Mouse (Mus musculus) T-helper 17 cell (primary cell): Measurements from ENCODE around the gene Gm17535.
"Not testable (repeated sequence)": the region's sequence is repeated elsewhere in the genome, so short reads cannot be mapped to it uniquely, and the experiment has no call there.

Experiments
- in situ Hi-C, 2 experiments: fragments of 300-600 bp; cut with MboI, MseI; formaldehyde crosslinking; loops; 1 replicate in 1 of 2; 2 replicates in 1 of 2; pipeline ENCODE4 v1.15.1; 2025; ENCODE audit warnings: high pct_unique_total_duplicates in 2 of 2

The Gm17535 gene

GRCm38 (mm10) chr9:3024912-3025467 is 9.4 kb upstream of the Gm17535 start, which contains the start of gene Gm10717:
Gene Gm10717 (plus strand): TSS chr9:3025417.
- in situ Hi-C loops, result loop anchor here in 1 of 2 experiments (5.0 kb wide), 1 partner anchor 87 kb away; no protein-coding TSS in a partner anchor

DNA sequence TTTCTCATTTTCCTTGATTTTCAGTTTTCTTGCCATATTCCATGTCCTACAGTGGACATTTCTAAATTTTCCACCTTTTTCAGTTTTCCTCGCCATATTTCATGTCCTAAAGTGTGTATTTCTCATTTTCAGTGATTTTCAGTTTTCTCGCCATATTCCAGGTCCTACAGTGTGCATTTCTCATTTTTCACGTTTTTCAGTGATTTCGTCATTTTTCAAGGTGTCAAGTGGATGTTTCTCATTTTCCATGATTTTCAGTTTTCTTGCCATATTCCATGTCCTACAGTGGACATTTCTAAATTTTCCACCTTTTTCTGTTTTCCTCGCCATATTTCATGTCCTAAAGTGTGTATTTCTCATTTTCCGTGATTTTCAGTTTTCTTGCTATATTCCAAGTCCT is 8.7 kb upstream of the Gm17535 start:
- in situ Hi-C loops, result loop anchor here in 1 of 2 experiments (5.0 kb wide), 1 partner anchor 87 kb away; no protein-coding TSS in a partner anchor

GRCm38 (mm10) chr9:3026136-3026535 is 8.3 kb upstream of the Gm17535 start:
- in situ Hi-C loops, result loop anchor here in 1 of 2 experiments (5.0 kb wide), 1 partner anchor 86 kb away; no protein-coding TSS in a partner anchor

DNA sequence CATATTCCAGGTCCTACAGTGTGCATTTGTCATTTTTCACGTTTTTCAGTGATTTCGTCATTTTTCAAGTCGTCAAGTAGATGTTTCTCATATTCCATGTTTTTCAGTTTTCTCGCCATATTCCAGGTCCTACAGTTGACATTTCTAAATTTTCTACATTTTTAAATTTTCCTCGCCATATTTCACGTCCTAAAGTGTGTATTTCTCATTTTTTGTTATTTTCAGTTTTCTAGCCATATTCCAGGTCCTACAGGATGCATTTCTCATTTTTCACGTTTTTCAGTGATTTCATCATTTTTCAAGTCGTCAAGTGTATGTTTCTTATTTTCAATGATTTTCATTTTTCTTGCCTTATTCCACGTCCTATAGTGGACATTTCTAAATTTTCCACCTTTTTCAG is 7.7 kb upstream of the Gm17535 start:
- in situ Hi-C loops, result loop anchor here in 1 of 2 experiments (5.0 kb wide), 1 partner anchor 86 kb away; no protein-coding TSS in a partner anchor

- in situ Hi-C loops, result loop anchor here in 1 of 2 experiments (5.0 kb wide), 1 partner anchor 85 kb away; no protein-coding TSS in a partner anchor
Observed at GRCm38 (mm10) chr9:3027200-3027599, 7.2 kb upstream of the Gm17535 start.

DNA sequence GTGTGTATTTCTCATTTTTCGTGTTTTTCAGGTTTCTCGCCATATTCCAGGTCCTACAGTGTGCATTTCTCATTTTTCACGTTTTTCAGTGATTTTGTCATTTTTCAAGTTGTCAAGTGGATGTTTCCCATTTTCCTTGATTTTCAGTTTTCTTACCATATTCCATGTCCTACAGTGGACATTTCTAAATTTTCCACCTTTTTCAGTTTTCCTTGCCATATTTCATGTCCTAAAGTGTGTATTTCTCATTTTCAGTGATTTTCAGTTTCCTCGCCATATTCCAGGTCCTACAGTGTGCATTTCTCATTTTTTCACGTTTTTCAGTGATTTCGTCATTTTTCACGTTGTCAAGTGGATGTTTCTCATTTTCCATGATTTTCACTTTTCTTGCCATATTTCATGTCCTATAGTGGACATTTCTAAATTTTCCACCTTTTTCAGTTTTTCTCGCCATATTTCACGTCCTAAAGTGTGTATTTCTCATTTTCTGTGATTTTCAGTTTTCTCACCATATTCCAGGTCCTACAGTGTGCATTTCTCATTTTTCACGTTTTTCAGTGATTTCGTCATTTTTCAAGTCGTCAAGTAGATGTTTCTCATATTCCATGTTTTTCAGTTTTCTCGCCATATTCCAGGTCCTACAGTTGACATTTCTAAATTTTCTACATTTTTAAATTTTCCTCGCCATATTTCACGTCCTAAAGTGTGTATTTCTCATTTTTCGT is 5.0 kb upstream of the Gm17535 start:
- in situ Hi-C loops, result loop anchor here in 1 of 2 experiments (5.0 kb wide), 1 partner anchor 83 kb away; no protein-coding TSS in a partner anchor

GRCm38 (mm10) chr9:3030677-3031318 is 3.6 kb upstream of the Gm17535 start:
- in situ Hi-C loops, result not testable (repeated sequence)

DNA sequence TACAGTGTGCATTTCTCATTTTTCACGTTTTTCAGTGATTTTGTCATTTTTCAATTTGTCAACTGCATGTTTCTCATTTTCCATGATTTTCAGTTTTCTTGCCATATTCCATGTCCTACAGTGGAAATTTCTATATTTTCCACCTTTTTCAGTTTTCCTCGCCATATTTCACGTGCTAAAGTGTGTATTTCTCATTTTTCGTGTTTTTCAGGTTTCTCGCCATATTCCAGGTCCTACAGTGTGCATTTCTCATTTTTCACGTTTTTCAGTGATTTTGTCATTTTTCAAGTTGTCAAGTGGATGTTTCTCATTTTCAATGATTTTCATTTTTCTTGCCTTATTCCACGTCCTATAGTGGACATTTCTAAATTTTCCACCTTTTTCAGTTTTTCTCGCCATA is 2.2 kb downstream of the Gm17535 start, which contains the start of gene Gm10715:
TSS of gene Gm10715 (plus strand) at position 301 of the 400 bp plus-strand sequence.
- in situ Hi-C loops, result not testable (repeated sequence)

DNA sequence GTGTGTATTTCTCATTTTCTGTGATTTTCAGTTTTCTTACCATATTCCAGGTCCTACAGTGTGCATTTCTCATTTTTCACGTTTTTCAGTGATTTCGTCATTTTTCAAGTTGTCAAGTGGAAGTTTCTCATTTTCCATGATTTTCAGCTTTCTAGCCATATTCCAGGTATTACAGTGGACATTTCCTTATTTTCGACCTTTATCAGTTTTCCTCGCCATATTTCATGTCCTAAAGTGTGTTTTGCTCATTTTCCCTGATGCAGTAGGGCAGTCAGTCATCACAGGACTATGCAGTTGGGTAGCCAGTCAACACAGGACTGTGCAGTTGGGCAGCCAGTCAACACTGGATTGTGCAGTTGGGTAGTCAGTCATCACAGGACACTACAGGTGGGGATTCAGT is 3.8 kb downstream of the Gm17535 start:
- in situ Hi-C loops, result not testable (repeated sequence)
